Mouse (Mus musculus) midbrain, embryonic 12.5 days (tissue): ENCODE data around the gene Pax7. TPM values are rescaled to one million over a fixed set of nuclear protein-coding genes. Genes with fewer than 3 reads are reported as not detected.

ENCODE experiments used
- ATAC-seq: fragments of 200-750 bp; cut with Nextera tagmentation; 2 replicates; pipeline ENCODE4 v1.8.0; 2017; ENCODE audit warnings: low read depth, moderate TSS enrichment, moderate library complexity; ENCODE audit not compliant: low FRiP score
- H3K27ac ChIP-seq: fragments of 300-500 bp; sonication (generic); replicated peaks from 2 replicates; pipeline ENCODE4 v1.5.1; 2016; ENCODE audit warnings: mild to moderate bottlenecking
- H3K27me3 ChIP-seq: fragments of 300-500 bp; sonication (generic); 2 replicates; pipeline ENCODE4 v1.6.1; 2016; ENCODE audit warnings: mild to moderate bottlenecking
- H3K36me3 ChIP-seq: fragments of 300-500 bp; sonication (generic); 2 replicates; pipeline ENCODE4 v1.6.1; 2016
- H3K4me1 ChIP-seq: fragments of 300-500 bp; sonication (generic); 2 replicates; pipeline ENCODE4 v1.6.1; 2016
- H3K4me2 ChIP-seq: fragments of 300-500 bp; sonication (generic); replicated peaks from 2 replicates; pipeline ENCODE4 v1.6.1; 2016; ENCODE audit warnings: mild to moderate bottlenecking, moderate library complexity
- H3K4me3 ChIP-seq: fragments of 300-500 bp; sonication (generic); 2 replicates; pipeline ENCODE4 v1.5.1; 2016; ENCODE audit warnings: mild to moderate bottlenecking
- H3K9ac ChIP-seq: fragments of 300-500 bp; sonication (generic); replicated peaks from 2 replicates; pipeline ENCODE4 v1.6.1; 2016; ENCODE audit warnings: mild to moderate bottlenecking, moderate library complexity
- H3K9me3 ChIP-seq: fragments of 300-500 bp; sonication (generic); 2 replicates; pipeline ENCODE4 v1.6.1; 2016; ENCODE audit warnings: mild to moderate bottlenecking
- WGBS: fragments of 180-500 bp; shearing (Covaris S2); methylation state at CpG from one replicate; pipeline ENCODE4 v1.1.7; 2016; 5-methylcytosine and 5-hydroxymethylcytosine counted together
- polyA plus RNA-seq: library from polyadenylated mRNA; unstranded; fragments of >200 nt; fragmentation: Nextera tagmentation; extraction: Ambion mirVana; gene quantifications from 2 replicates; pipeline ENCODE4 v1.2.1, GENCODE M21; 2016

Gene Pax7
- polyA plus RNA-seq, 1 experiment from 2014 or later = 5.7 TPM

DNA sequence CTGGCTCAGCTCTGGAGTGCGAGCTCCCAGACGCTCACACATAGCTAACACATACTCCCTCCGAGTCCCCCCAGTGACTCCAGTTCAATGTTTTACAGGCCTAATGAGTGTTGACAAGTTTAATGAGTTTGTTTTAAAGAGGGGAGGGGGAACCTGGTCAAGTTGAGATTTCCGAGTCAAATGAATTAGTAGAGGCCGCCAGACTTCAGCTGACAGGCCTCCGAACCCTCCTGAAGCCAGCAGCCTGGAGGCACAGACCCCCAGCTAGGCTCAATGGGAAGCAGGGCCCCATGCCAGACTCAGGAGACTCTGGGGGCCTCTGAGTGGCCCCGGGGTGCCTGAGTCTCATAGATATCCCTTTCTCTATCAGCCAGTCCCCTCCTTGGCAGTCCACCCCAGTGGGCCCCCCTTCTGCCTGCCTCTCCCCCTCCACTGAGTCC is 23.9 kb downstream of the Pax7 start:
- no peaks in the 10 kb centered on the region for H3K36me3 ChIP-seq
- no peak overlapping the region for H3K4me3 ChIP-seq
- H3K9ac ChIP-seq = no peak overlapping the region
- H3K9me3 ChIP-seq = no peaks in the 10 kb centered on the region
- H3K27ac ChIP-seq = peak overlapping the region; percentile 87
- peaks cover 85% of the 10 kb centered on the region for H3K27me3 ChIP-seq
- peaks cover 78% of the 10 kb centered on the region for H3K4me1 ChIP-seq
- no peak for ATAC-seq
- no peak overlapping the region for H3K4me2 ChIP-seq
- 12% methylated on average over 7 of the region's 7 CpGs for WGBS

DNA sequence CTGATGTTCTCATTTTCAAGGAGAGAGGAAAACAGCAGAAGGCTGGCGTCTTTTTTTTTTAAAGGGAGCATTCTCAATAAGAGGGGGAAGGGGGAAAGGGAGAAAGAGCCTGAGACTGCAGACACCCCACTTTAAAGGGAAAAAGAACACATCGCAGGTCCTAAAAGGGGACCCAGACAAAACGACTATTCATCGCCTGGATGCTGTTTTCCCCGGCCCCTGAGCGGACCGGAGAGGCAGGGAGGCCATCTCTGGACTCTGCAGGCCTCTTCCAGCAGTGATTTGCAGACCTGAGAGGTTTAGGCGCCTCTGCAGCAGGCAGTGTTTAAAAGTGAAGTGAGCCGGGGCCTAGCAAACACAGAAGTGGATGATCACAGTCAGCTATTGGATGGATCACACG is 25.5 kb downstream of the Pax7 start:
- H3K4me2 ChIP-seq = peak overlapping the region; percentile 32
- WGBS = 4% methylated on average over 10 of the region's 10 CpGs
- peaks cover 82% of the 10 kb centered on the region for H3K27me3 ChIP-seq
- H3K4me1 ChIP-seq = peaks cover 77% of the 10 kb centered on the region
- ATAC-seq = peak; percentile 3; the same call in 1 of the 2 replicates
- peak overlapping the region; percentile 91 for H3K27ac ChIP-seq
- H3K9ac ChIP-seq = no peak overlapping the region
- H3K36me3 ChIP-seq = no peaks in the 10 kb centered on the region
- H3K9me3 ChIP-seq = no peaks in the 10 kb centered on the region
- H3K4me3 ChIP-seq = no peak overlapping the region

GRCm38 (mm10) chr4:139807191-139807808 is 26.0 kb downstream of the Pax7 start:
- WGBS = 4% methylated on average over 14 of the region's 14 CpGs
- Histone ChIP-seq H3K4me2 (peak overlapping the region; percentile 32), H3K9me3 (no peaks in the 10 kb centered on the region), H3K4me1 (peaks cover 77% of the 10 kb centered on the region), H3K36me3 (no peaks in the 10 kb centered on the region), H3K27ac (peak overlapping the region; percentile 91), H3K27me3 (peaks cover 82% of the 10 kb centered on the region), H3K9ac (peak overlapping the region; percentile 15; the same call in 1 of the 2 replicates), H3K4me3 (no peak overlapping the region)
- peak; percentile 77 for ATAC-seq

- 79% methylated on average over 8 of the region's 8 CpGs for WGBS
- H3K9ac ChIP-seq = no peak overlapping the region
- peaks cover 82% of the 10 kb centered on the region for H3K27me3 ChIP-seq
- H3K9me3 ChIP-seq = no peaks in the 10 kb centered on the region
- no peak overlapping the region for H3K4me2 ChIP-seq
- ATAC-seq = no peak
- H3K4me3 ChIP-seq = no peak overlapping the region
- no peak overlapping the region for H3K27ac ChIP-seq
- peaks cover 67% of the 10 kb centered on the region for H3K4me1 ChIP-seq
- H3K36me3 ChIP-seq = no peaks in the 10 kb centered on the region
Observed at GRCm38 (mm10) chr4:139804896-139805295, 28.4 kb downstream of the Pax7 start.

DNA sequence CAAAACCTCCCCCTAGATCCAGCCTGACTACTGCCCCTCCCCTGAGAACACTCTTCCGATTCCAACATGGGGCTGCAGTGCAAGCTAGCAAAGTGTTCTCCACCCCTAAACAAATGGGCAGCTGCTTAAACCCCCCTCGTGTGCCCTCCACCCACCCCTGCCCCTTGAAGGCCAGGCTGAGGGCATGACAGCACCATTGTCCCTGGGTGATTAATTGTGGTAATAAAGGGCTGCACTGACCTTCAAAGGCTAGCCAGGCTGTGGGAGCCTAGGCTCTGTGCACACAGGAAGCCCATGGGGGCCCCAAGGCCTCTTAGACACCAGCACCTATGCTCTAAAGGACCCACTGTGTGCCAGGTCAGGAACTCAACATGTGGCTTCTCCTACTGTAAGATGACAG is 29.3 kb downstream of the Pax7 start:
- H3K4me1 ChIP-seq = peaks cover 57% of the 10 kb centered on the region
- H3K4me3 ChIP-seq = no peak overlapping the region
- H3K27me3 ChIP-seq = peaks cover 82% of the 10 kb centered on the region
- WGBS = 19% methylated on average over 2 of the region's 2 CpGs
- H3K27ac ChIP-seq = no peak overlapping the region
- no peak overlapping the region for H3K9ac ChIP-seq
- no peak overlapping the region for H3K4me2 ChIP-seq
- H3K9me3 ChIP-seq = no peaks in the 10 kb centered on the region
- no peaks in the 10 kb centered on the region for H3K36me3 ChIP-seq
- ATAC-seq = no peak

GRCm38 (mm10) chr4:139799436-139800100 is 33.8 kb downstream of the Pax7 start:
- no peak for ATAC-seq
- Histone ChIP-seq H3K27me3 (peaks cover 96% of the 10 kb centered on the region), H3K9ac (no peak overlapping the region), H3K4me3 (no peak overlapping the region), H3K36me3 (no peaks in the 10 kb centered on the region), H3K4me2 (no peak overlapping the region), H3K4me1 (peaks cover 27% of the 10 kb centered on the region), H3K27ac (no peak overlapping the region), H3K9me3 (no peaks in the 10 kb centered on the region)
- 67% methylated on average over 9 of the region's 10 CpGs for WGBS

DNA sequence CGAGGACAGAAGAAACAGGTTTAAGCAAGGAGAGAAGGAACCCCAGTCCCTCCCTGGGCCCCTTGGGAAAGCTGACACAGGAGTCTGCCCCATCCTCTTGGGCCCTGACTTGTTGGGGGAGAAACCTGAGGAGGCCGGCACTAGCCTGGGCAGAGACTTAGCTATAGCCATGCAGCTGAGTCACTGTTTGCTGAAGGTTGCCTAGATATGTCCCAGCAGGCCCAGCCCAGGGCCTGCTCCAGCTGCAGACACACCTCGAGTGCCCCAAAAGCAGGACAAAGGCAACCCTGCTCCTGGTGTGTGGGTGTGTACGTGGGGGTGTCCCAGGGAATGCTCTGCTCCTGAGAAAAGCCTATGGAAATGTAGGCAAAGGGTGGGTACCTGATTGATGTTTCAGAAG is 36.0 kb downstream of the Pax7 start:
- ATAC-seq = no peak
- H3K27me3 ChIP-seq = peaks cover 79% of the 10 kb centered on the region
- no peak overlapping the region for H3K4me3 ChIP-seq
- H3K4me1 ChIP-seq = peaks cover 18% of the 10 kb centered on the region
- H3K9me3 ChIP-seq = no peaks in the 10 kb centered on the region
- no peak overlapping the region for H3K27ac ChIP-seq
- WGBS = 74% methylated on average over 4 of the region's 4 CpGs
- no peak overlapping the region for H3K4me2 ChIP-seq
- no peaks in the 10 kb centered on the region for H3K36me3 ChIP-seq
- no peak overlapping the region for H3K9ac ChIP-seq

- 52% methylated on average over 9 of the region's 9 CpGs for WGBS
- Histone ChIP-seq H3K4me2 (no peak overlapping the region), H3K27me3 (peaks cover 72% of the 10 kb centered on the region), H3K4me1 (peaks cover 22% of the 10 kb centered on the region), H3K4me3 (no peak overlapping the region), H3K27ac (0 out of 2 replicates have a peak overlapping the region, but pooled peaks have one; percentile 3), H3K9ac (no peak overlapping the region), H3K9me3 (no peaks in the 10 kb centered on the region), H3K36me3 (no peaks in the 10 kb centered on the region)
- ATAC-seq = no peak
Observed at GRCm38 (mm10) chr4:139796115-139796514, 37.2 kb downstream of the Pax7 start.

DNA sequence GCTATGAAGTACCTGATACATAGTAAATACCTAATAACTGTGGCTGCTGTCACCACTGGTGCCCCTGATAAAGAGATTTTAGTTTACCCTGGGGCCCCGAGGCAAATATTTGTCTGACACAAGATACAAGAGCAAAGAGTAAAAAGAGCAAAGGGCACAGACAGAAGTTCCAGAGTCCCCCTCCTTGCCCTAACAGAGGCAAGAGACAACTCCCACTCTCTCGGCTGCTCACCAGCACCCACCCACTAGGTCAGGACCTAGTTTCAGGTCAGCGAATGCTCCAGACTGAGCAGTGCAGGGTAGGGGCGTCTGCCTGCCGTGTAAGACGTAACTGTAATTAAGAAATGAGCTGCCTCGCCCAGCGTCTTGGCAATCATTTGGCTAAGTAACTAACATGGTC is 42.2 kb downstream of the Pax7 start:
- peaks cover 18% of the 10 kb centered on the region for H3K4me1 ChIP-seq
- no peak overlapping the region for H3K4me3 ChIP-seq
- no peak overlapping the region for H3K27ac ChIP-seq
- ATAC-seq = no peak
- H3K9me3 ChIP-seq = no peaks in the 10 kb centered on the region
- no peak overlapping the region for H3K4me2 ChIP-seq
- 56% methylated on average over 8 of the region's 8 CpGs for WGBS
- peaks cover 4% of the 10 kb centered on the region; the same call in 1 of the 2 replicates for H3K36me3 ChIP-seq
- H3K27me3 ChIP-seq = peaks cover 56% of the 10 kb centered on the region
- H3K9ac ChIP-seq = no peak overlapping the region

DNA sequence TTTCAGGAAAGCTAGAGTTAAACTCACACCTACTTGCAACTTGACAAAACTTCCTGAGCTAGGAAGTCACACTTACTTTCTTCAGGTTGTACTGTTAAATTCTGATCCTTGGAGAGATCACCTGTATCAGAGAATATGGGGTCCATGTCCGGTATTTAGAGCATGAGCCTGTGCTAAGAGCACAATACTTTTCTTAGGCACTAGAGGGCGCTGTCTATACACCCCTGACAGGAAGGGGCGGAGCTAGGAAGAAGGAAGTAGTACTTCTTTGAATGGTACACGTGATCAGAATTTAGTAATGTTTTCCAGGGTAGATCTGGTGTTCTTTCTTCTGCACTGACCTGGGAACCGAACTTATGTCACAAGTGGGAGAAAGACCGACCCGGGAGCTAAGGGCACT is 43.6 kb downstream of the Pax7 start:
- peaks cover 13% of the 10 kb centered on the region; the same call in 1 of the 2 replicates for H3K4me1 ChIP-seq
- H3K9ac ChIP-seq = no peak overlapping the region
- H3K27me3 ChIP-seq = peaks cover 54% of the 10 kb centered on the region
- no peak overlapping the region for H3K4me3 ChIP-seq
- ATAC-seq = no peak
- 81% methylated on average over 7 of the region's 7 CpGs for WGBS
- H3K4me2 ChIP-seq = no peak overlapping the region
- peaks cover 4% of the 10 kb centered on the region; the same call in 1 of the 2 replicates for H3K36me3 ChIP-seq
- no peak overlapping the region for H3K27ac ChIP-seq
- no peaks in the 10 kb centered on the region for H3K9me3 ChIP-seq

DNA sequence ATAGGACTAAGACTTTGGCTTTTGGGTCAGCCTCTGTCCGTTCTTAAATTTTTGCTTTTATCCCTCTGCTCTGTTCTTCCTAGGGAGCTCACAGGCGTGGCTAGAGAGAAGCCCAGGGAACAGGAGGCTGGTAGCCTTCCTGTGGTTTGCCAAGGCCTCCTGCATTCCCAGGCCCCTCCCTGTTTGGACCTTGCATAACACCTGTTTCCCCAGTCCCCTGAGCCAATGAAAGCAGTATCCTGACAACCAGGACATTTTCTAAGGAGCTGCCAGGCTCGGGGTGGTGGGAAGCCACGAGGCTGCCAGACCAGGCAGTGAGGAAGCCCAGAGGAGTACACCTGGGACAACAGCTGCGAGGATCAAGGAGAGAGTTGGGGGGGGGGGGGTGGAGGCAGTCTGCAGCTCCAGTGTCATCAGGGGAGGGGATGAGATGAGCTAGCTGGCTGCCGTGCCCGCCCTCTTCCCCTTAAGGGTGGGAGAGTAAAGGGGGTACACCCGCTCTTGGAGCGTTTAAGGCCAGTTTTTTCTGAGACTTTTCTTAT is 50.3 kb downstream of the Pax7 start:
- WGBS = 58% methylated on average over 9 of the region's 9 CpGs
- ATAC-seq = no peak
- H3K4me3 ChIP-seq = no peak overlapping the region
- peaks cover 57% of the 10 kb centered on the region for H3K27me3 ChIP-seq
- peaks cover 23% of the 10 kb centered on the region; the same call in 1 of the 2 replicates for H3K36me3 ChIP-seq
- no peak overlapping the region for H3K9ac ChIP-seq
- no peaks in the 10 kb centered on the region for H3K9me3 ChIP-seq
- no peak overlapping the region for H3K4me2 ChIP-seq
- no peaks in the 10 kb centered on the region for H3K4me1 ChIP-seq
- no peak overlapping the region for H3K27ac ChIP-seq

- peaks cover 48% of the 10 kb centered on the region for H3K27me3 ChIP-seq
- H3K36me3 ChIP-seq = 0 out of 2 replicates have a peak, but pooled peaks cover 10% of the 10 kb centered on the region
- H3K4me3 ChIP-seq = no peak overlapping the region
- H3K27ac ChIP-seq = peak overlapping the region; percentile 63
- 8% methylated on average over 9 of the region's 9 CpGs for WGBS
- 0 out of 2 replicates have a peak overlapping the region, but pooled peaks have one; percentile 15 for H3K4me2 ChIP-seq
- no peaks in the 10 kb centered on the region for H3K9me3 ChIP-seq
- H3K4me1 ChIP-seq = peaks cover 32% of the 10 kb centered on the region
- peak; percentile 38; the same call in 1 of the 2 replicates for ATAC-seq
- no peak overlapping the region; the same call in 1 of the 2 replicates for H3K9ac ChIP-seq
Observed at GRCm38 (mm10) chr4:139771125-139771631, 62.1 kb downstream of the Pax7 start.
